Mouse (Mus musculus) right cerebral cortex, postnatal 14 days (tissue): ENCODE measurements at regions not wholly inside any gene's neighbourhood (a gene's known extent, or its start where the extent isn't known, plus 50 kb on each side); places are given as distances from the start of the nearest gene placed in this dataset.

Source experiments
- DNase-seq: peaks from one replicate; pipeline ENCODE4 v3.0.0; 2022

DNA sequence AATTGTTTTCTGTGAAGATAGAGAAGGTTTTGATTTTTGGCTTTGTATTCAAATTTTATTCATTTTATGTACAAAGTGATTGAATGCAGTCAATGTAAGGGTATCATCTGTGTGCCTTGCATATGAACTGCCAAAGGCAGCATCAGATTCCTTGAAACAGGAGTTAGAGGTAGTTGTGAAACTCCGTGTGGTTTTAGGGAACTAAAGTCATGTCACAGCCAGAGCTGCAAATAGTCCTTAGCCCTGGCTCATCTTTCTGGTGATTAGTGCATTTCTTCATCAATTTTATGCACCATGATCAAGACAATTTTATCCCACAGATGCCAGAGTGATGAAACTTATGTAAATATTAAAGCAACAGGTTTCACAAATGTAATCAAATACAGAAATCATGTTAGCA lies 534.4 kb downstream of the Flrt2 start:
- DNase-seq, result no peak

DNA sequence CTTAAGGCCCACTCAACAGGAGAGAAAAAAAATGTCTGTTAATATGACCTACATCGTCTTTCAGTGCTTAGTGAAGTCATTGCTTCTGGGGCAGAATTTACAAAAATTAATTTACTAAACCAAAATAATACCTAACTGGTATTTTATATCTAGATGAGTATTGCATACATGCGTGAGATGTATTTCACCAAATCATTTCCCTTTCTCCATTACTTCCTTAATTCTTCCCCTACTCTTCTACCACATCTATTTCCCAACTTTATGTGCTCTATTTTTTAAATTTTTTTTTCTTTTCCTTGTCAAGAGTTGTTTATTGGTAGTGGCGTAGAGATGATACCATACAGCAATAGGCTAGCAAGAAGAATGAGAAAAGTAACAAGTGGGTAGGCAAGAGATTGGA lies 536.7 kb downstream of the Flrt2 start:
- DNase-seq, result no peak

DNA sequence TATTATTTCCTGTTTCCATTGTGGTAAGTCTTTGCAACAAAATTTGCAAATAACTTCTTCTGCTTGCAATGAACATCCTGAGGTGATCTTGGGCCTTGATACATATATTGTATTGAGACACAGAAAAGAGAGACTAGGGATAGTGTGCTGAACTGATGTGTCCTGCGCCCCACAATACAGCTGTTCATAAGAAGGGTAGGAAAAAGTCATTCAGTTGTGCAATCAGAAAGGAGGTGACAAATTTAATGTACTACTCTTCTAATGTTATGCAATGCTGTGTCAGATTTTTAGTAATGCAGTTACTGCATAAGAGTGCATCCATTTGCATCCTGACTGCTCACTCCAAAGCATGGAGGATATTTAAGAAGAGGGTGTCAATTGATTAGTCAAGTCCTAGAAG lies 543.5 kb downstream of the Flrt2 start:
- DNase-seq, result no peak

DNA sequence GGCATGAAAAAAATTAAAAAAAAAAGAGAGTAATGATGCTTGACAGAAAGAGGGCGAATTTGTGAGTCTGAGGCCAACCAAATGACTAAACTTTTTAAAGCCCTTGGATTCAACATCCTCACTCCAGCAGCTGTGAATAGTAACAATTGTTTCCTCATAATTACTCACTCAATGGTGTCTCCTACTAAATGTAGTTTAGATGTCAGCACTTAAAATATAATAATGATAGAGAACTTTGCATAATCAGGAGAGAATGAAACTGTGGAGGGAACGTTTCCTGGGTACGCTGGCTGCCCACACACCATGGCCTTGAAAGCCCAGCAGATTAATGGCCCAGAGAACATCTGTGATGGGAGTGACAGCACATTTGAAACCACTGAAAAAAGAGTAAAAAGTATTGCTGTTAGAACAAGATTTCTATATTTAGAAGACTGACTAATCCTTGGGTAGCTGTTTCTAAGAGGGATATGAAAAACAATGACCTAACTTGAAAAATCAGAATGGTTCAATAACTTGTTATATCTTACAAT lies 544.0 kb downstream of the Flrt2 start:
- DNase-seq, result no peak

DNA sequence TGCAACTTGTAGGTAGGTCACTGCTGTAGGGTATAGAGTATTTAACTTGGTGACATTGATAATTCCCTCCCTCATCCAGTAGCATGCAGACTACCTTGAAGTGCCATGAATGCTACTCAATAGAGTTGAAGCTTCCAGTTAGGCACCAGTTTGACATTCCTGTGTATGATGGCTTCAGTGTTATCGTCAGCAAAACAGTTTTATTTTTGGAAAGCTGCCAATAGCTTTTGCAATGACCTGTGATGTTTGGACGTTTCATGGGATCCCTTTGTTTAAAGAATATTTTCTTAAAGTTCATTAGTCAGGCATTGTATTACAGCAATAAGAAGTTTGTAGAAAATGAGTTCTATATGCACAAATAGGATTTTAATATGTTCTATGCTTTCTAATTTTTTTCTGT lies 547.6 kb downstream of the Flrt2 start:
- DNase-seq, result no peak

DNA sequence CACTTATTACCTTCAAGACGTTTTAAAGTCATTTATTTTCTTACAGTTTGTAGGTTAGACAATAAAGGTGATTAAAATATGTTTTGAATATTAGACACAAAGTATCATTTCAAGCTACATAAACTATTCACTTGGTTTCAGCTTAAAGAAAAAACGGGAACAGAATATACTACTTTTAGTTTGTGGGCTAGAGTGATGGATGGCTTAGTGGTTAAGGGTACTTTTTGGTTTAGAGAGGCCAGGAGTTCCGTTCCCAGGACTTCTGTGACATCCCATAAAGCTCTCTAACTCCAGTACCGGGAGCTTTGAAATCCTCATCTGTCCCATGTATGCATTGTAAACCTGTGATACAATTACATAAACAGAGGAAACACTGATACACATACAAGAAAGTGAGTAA lies 570.0 kb downstream of the Flrt2 start:
- no peak for DNase-seq

DNA sequence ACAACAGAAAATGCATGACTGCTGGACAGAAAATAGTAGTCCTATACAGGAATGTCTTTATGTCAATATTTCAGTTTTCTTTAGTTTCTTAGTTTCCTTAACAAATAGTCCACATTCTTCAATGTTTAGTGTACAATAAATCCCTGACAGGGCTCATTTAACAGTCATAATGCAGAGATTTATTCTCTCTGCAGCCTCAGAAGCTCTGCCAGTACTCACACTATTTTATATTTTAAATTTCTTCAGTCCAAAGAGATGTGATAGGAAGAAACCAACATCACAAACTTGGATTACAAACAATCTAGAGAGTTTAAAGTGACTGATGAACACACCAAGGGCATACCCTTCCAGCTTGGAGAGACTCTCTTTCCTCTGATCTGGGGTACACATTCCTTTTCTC lies 583.9 kb downstream of the Flrt2 start:
- no peak for DNase-seq

GRCm38 (mm10) chr12:96311137-96311536 lies 619.1 kb downstream of the Flrt2 start:
- DNase-seq, result peak; percentile 21

GRCm38 (mm10) chr12:96323061-96323786 lies 631.2 kb downstream of the Flrt2 start:
- no peak for DNase-seq

GRCm38 (mm10) chr12:96351143-96351542 lies 659.1 kb downstream of the Flrt2 start:
- no peak for DNase-seq

DNA sequence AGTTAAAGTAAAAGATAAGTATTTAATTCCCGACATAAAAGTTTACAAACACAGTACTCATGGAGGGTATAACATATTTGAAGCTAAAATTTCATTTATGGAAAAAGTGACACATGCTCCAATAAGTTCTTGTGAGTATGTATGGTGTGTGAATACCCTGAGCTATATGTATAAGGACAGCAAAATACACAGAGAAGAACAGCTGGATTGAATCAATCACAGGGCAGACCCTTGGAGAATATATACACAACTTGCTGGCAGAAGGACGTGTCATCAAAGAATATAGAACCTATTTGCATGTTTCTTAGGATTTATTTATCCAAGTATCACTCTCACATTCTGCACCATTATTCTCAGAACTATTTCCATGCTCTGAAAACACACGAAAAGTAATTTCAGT lies 686.9 kb downstream of the Flrt2 start:
- no peak for DNase-seq

DNA sequence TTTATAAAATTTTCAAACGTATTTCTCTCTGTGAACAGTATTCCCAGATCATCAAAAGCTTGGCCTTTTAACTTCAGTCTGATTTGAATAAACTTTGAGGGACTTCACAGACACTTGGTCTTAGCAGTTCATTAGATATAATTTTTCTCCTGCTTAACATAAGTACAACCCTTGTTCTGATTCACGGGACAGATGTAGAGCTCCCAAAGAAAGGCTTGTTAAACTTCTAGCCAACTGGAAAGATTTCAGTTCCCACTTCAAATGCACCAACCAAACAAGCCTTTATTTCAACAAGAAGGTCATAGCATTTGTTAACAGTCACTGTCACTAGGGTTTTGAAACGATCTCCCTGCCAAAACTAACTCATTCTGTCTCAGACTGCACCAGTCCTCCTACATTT lies 727.1 kb downstream of the Flrt2 start:
- no peak for DNase-seq

DNA sequence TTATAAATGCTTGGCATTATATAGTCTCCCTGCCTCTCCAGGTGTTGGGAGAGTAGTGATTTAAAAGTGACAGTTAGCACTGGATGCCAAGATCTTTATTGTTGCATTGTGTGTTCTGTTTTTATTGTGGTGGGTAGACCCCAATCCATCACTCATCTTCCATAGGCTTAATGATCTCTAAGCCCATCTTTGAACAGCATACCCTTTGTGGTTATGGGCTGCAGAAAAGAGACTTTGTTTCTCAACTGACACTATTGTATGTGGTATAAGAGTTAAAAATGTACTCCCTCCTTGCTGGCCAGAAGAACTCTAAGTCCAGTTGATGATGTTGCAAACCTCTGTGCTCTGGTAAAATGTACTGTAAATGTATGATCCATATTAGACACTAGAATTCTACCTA lies 727.5 kb downstream of the Flrt2 start:
- DNase-seq, result no peak

- no peak for DNase-seq
Measured at GRCm38 (mm10) chr12:96427589-96427988, 735.6 kb downstream of the Flrt2 start.

GRCm38 (mm10) chr12:96442546-96442945 lies 750.5 kb downstream of the Flrt2 start:
- DNase-seq, result no peak

GRCm38 (mm10) chr12:96453374-96453773 lies 761.3 kb downstream of the Flrt2 start:
- no peak for DNase-seq

GRCm38 (mm10) chr12:96476344-96476743 lies 784.3 kb downstream of the Flrt2 start:
- DNase-seq, result no peak

GRCm38 (mm10) chr12:96488448-96488960 lies 796.5 kb downstream of the Flrt2 start:
- DNase-seq, result no peak

DNA sequence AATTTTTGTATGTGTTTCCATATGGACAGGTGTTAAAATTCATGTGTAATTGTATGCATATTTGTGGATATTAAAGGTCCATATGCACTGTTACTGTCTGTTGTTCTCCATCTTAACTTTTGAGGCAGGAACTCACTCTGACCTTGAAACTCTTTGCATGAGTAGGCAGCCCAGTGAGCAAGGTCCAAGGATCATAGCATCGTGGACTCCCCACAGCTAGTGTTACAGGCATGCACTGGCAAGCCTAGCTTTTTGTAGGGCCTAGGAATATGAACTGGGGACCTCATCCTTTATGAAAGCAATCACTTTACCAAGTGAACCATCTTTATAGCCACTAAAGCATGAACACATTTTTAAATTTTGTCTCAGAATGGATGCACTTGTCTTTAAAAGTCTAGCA lies 817.6 kb downstream of the Flrt2 start:
- no peak for DNase-seq

- no peak for DNase-seq
Measured at GRCm38 (mm10) chr12:96558824-96559223, 866.8 kb downstream of the Flrt2 start.

DNA sequence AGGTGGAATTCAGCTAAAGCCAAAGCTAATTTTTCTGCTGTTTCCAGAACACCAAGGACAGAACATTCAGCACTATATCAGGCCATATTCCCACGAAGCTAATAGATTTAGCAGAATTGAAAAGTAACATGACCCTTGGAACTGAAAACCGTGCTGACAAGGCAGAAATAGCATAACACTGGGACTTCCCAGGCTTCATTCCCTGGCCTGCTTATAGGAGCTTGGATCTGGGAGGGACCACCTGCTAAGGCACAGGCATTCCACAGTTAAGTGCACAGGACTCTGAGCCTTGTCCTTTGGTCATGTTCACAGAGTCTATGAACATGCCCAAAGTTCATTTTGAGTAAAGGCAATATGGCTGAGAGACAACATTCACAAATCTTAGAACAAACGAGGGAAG lies 902.8 kb downstream of the Flrt2 start:
- DNase-seq, result no peak

DNA sequence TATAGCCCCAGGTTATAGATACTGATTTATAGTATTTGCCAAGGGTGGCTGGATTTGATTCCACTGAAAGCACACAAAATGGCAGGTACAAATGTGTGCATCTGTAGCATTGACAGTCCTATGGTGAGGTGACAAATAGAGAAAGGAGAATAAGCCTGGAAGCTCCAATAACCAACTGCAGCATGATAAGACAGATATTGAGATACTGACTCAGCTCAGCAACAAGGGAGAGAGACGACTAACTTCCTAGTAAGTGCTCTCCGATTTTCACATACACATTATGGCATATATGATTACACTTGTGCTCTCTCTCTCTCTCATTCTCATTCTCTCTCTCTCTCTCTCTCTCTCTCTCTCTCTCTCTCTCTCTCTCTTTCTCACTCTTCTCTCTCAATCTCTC lies 923.1 kb downstream of the Flrt2 start:
- no peak for DNase-seq

DNA sequence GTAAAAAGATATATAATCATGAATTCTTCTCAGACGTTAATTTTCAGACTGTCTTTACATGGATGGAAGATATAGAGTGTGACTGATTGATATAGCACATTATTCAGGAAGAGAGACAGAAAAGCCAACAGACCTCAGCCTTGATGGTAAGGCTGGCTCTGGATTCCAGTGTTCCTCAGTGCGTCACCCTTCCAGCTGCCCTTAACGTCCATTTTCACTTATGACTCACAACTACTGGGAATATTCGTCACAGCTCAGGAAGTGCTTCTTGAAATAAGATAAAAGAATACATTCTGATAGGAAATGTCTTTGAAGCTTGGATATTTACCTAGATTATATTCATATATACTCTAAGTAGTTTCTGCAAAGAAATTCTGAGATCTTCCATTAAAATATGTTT lies 923.8 kb downstream of the Flrt2 start:
- DNase-seq, result no peak

DNA sequence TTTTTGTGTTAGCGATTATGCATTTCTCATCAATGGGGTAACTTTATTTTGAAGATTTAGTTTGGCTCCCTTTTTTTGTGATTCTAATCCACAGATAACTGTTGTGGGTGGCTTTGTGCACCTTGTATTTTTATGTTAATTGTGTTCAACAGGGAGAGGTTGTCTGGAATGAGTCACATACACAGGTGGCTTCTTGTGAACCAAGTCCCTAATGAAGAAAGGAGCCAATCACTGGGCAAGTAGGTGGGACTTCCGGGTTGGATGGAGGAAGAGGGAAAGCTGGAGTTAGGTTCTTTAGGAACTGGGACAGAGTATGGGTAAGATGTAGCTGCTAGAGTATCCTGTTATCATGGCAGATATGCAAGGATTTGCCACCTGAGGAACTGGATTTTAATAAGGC lies 925.2 kb downstream of the Flrt2 start:
- no peak for DNase-seq
